Mouse (Mus musculus) liver, embryonic 14 days (tissue): ENCODE results near the gene Vmn2r99. TPM values are rescaled to one million over a fixed set of nuclear protein-coding genes. Genes with fewer than 3 reads are reported as not detected.

ENCODE experiments used
- polyA plus RNA-seq: library from polyadenylated mRNA; depleted of rRNA; stranded (reverse); fragments of >200 nt; gene quantifications from 2 replicates; pipeline ENCODE4 v1.2.3, GENCODE M21; 2012; rRNA removed

The Vmn2r99 gene
- not detected in 2 replicates for polyA plus RNA-seq

GRCm38 (mm10) chr17:19361649-19362048, at the start of gene Vmn2r99:
TSS of gene Vmn2r99 (plus strand) at chr17:19361949.

Other genes with a start within 250 kb of the Vmn2r99 start
- gene Vmn2r100, start 142.8 kb downstream of the Vmn2r99 start, polyA plus RNA-seq: not detected in 2 replicates
- gene Vmn2r101, start 215.3 kb downstream of the Vmn2r99 start, polyA plus RNA-seq: not detected in 2 replicates